Mouse (Mus musculus) embryonic fibroblast, embryonic 13.5 days (primary cell): ENCODE data around the gene Fam241b.

Experiments
- CTCF ChIP-seq: IDR thresholded peaks from 2 replicates; pipeline ENCODE4 v1.5.1; 2011; ENCODE audit warnings: mild to moderate bottlenecking, control low read depth, low read length, moderate library complexity, borderline replicate concordance; ENCODE audit not compliant: insufficient read depth
- POLR2A ChIP-seq: IDR thresholded peaks from 2 replicates; pipeline ENCODE4 v1.6.1; 2011; ENCODE audit warnings: low read depth, mild to moderate bottlenecking, control low read depth, low read length, moderate library complexity

DNA sequence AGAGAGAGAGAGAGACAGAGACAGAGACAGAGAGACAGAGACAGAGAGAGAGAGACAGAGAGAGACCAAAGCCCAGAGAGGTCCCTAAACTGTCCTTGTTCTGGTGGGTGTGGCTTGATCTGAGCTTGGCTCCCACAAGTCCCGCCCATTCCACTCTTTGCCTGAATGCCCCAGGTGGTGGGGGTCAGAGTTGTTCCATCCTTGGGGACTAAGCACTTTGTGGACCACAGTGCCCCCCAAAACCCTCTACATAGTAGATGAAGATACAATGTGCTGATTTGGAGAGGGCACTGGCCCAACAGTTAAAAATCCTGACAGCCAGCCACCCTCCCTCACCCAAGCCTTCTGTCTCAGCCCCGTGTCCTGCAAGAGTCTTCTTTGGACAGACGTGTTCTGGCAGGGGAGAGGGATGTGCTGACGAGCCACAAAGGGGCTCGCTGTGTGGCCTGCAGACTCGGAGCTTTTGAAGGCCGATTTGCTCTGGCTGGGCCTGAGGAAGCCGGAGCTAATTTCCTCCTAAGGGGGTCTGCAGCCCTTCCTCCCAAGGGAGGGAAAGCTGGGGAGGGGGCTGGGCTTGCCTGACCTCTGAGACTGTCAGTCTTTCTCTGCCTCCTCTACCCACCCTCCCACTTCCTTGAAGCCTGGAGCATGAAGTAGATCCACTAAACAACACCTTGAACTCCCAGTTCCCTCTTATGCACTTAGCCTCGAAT lies 29.3 kb upstream of the Fam241b start:
- no peak for TF ChIP-seq CTCF
- TF ChIP-seq POLR2A, result no peak
